Mouse (Mus musculus) embryo, embryonic 9.5 days (tissue): ENCODE measurements around the gene Sept9.

Source experiments
- DNase-seq: peaks from one replicate; pipeline ENCODE4 v3.0.0-alpha.2; 2017; ENCODE audit errors: extremely low spot score

Sept9 gene

GRCm38 (mm10) chr11:117291271-117292059 is 92.0 kb downstream of the Sept9 start:
- no peak for DNase-seq

GRCm38 (mm10) chr11:117292446-117292845 is 93.0 kb downstream of the Sept9 start:
- DNase-seq: no peak

DNA sequence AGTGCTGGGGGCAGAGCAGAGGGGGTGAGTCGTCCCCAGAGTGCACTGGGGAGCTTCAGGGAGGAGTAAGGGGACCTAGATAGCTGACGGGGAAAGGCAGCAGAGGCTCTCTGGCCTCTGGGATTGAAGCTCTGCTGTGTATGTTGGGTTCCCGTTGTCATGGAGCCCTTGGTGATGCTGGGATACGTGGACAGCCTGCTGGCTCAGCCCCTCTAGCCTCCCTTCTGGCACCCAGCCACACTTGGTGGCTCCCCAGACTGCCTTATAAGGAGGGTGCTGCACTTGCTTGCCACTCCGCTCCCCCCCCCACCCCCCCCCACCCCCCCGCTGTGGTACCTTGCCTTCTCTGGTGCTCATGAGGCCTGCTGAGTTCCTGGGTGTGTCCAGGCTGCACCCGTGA is 95.8 kb downstream of the Sept9 start:
- DNase-seq: no peak

- DNase-seq: no peak
These were observed 96.6 kb downstream of the Sept9 start for GRCm38 (mm10) chr11:117296116-117296499.

DNA sequence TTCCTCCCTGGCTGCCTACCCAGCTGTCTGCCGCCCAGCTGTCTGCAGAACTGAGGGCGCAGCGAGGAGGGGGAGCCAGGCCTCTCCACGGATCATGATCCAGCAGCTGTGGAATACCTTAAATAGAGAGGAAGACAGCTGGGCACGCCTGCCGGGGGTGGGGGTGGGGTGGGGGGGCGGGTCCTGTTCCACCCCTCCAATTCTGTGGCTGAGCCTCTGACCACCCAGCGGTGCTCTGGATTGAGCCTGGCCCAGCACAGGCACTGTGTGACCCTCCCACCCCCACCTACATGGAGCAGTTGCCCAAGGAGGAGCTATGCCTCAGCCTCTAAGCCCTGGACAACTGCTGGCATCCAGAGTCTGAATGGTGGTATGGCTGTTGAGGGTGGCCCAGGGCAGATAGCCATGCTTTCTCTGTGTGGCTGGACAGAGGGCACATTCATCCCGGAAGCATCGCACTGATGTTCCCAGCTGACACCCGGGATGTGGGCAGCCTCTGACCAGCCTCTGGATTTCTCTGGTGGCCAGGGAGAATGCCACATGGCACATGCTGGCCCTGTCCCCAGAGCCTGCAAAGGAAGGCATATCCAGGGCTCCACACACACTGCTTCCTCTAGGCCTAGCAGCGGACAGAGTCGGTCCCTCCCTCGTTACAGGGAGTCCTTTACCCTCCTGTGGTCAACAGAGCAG is 97.2 kb downstream of the Sept9 start:
- no peak for DNase-seq

DNA sequence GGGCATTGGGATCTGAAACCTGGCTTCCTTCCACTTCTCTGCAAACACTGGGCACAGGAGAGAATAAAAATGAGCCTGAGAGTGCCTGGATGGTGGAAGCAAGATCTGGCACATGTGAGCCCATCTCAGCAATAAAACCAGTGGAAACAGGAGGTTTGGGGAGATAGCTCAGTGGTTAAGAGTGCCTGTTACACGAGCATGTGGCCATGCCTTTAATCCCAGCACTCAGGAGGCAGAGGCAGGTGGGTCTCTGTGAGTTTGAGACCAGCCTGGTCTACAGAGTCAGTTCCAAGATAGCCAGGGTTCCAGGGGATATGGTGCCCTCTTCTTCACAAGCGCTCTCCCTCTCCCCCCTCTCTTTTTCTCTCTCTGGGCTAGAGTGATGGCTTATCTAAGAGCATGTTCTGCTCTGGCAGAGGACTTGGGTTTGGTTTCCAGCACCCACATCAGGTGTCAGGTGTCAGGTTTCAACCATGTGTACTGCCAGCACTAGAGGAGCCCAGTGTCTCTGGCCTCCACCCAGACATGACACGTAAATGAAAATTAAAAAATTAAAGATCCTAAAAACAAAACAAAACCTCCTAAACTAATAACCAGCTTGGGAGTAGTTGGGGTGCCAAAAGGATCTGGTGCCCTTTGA is 97.8 kb downstream of the Sept9 start:
- DNase-seq: no peak

- DNase-seq: no peak
These were observed 100.3 kb downstream of the Sept9 start for GRCm38 (mm10) chr11:117299741-117300140.

DNA sequence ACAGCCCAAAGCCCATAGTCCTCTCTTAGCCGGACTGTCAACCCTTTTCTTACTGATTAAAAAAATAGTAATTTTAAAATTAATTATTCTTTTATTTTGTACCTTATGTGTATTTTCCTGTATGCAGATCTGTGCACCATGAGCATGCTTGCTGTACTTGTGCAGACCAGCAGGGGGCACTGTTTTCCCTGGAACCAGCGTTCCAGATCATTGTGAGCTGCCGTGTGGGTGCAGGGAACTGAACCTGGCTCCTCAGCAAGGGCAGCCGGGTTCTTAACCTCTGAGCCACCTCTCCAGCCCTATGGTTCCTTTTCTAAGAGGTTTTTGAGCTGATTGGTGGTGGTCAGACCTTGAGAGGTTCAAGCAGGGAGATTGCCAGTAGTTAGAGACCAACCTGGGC is 101.3 kb downstream of the Sept9 start:
- DNase-seq: no peak

- DNase-seq: no peak
These were observed 102.3 kb downstream of the Sept9 start for GRCm38 (mm10) chr11:117301716-117302115.

GRCm38 (mm10) chr11:117302371-117302770 is 102.9 kb downstream of the Sept9 start:
- DNase-seq: no peak

- no peak for DNase-seq
These were observed 106.2 kb downstream of the Sept9 start for GRCm38 (mm10) chr11:117305509-117306188.

- DNase-seq: no peak
These were observed 107.0 kb downstream of the Sept9 start for GRCm38 (mm10) chr11:117306311-117307088.

- DNase-seq: peak; percentile 58
These were observed 108.7 kb downstream of the Sept9 start for GRCm38 (mm10) chr11:117307895-117308786.

DNA sequence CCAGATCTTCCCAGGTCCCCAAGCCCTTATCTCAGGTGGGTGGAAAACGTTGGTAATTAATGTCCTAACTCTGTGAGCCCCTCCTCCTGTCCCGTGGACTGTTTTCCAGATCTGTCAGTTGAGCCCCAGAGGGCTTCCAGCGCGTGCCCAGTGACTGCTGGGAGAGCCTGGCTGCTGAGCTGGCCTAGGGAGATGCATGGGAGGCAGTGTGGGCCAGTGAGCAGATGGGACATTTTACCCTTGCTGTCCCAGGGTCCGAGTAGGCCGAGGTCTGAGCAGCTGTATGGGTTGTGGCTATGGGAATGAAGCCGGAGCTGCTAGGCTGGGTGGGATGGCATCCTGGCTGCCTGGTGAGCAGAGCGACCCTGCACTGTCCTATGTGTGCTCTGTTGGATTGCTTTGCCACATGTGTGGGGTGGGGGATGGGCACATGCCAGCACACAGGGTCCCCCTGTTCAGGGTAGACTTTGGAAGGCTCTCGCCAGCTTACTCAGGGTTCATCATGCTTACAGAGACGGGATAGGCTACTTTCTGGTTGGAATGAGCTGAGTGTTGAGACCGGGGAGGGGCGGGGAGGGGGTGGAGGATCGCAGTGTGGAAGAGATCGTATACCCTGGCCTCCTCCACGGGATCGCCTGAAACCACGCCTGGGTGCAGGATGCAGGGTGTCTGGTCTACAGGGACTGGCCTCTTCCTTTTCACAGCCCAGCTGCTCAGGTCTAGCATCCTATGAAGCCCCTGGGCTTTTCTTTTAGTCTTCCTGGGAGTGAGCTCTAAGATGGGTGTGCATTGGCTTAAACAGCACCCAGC is 109.9 kb downstream of the Sept9 start:
- no peak for DNase-seq

DNA sequence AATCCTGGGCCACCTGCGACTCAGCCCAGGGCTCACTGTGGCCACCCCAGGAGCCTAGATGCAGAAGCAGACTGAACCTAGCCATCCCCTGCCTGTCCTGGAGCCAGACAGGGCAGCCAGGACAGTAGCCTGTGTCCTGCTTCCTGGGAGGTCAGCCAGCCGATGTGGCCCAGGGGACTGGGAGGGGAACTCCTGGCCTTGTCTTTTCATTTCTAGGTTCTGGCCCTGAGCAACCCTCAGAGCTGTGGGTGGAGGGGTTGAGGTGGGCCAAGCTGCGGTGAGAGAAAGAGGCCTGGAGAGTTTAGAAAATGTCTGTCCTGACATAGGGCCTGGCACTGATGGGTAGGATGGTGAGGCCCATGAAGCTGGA is 110.4 kb downstream of the Sept9 start:
- DNase-seq: no peak

DNA sequence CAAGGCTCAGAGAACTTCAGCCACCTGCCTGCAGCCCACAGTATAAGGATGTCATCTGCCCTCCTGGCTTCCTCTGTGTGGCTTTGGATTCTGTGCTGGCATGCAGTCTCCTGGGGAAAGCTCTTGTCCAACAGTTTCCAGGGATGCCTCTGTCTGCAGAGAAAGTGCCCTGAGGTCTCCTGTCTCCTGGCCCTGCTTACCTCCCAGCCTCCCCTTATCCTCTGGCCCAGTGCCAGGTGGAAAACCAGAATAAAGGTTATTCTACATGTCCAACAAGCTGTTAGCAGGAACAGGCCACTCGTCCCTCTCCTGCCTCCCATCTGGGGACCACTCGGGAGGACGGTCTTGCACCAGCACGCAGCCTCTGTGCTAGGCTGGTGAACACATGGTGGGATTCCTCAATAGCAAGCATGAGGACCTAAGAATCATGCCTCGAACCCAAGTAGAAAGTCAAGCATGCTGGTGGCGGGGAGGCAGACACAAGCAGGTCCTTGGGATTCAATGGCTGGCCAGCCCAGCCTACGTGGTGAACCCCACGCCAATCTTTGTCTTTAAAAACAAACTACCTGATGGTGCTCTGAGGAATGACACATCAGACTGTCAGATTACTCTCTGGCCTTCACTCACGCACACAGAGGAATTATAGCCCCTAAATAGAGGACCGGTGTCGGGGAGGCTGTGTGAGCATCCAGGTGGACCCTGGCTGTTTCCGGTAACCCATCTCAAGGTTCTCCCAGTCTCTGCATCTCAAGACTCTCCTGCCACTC is 111.1 kb downstream of the Sept9 start:
- no peak for DNase-seq

GRCm38 (mm10) chr11:117311127-117311800 is 111.8 kb downstream of the Sept9 start:
- no peak for DNase-seq
